Comparison of ENCODE assay signal across 8 mouse cellular contexts in the genomic region with DNA sequence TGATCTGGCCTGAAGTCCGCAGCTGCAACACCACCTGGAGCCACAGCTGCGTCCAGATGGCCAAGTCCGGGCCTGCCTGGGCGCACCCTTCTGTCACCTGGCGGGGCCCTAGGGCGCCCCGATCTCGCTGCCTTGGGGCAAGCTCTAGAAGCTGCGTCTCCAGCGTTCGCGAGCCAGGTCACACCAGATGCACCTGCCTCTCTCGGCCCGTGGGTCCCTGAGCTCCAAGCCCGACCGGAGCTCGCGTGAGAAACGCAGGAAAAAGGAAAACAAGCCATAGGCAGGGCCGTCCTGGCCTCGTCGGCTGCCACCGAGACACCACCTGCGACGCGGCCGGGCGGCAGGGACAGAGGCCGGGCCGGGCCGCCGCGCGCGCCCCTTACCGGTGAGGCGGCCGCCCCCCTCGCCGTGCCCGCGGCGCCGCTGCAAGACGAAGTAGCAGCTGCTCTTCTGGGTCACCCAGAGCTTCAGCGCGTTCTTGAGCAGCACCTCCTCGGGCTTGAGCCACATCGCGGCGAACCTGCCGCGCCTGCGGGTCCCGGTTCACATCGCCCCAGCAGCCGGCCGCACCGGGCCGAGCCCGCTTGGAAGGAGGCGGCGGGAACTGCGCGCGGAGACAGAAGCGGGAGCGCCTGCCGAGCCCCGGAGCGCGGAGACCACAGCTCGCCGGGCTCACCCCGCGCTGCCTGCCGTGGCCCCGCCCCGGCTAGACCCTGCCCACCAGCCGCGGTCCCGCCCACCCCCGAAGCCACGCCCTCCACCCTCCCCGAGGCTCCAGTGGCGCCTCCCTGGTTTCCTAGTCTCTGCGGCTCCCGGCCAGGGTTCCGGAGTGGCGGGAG. TPM values are rescaled to one million over a fixed set of nuclear protein-coding genes. Genes with fewer than 3 reads are reported as not detected.
DNase-seq lines count a peak whose midpoint lies in the region; ATAC-seq and TF ChIP-seq lines count a peak whose summit lies in the region.

A gene (minus strand): TSS at position 699 of the 839 bp plus-strand sequence.

- H3K4me1 ChIP-seq in E14TG2a.4 (replicated peaks; ENCODE audit: low read depth, low read length): peaks cover 28% of the 10 kb centered on the region
- H3K4me1 ChIP-seq in forebrain, embryonic 12.5 days: peaks cover 24% of the 10 kb centered on the region
- peaks cover 8% of the 10 kb centered on the region for H3K4me1 ChIP-seq in heart, embryonic 16.5 days (ENCODE audit: control insufficient read depth, insufficient read depth, low read length)
- peaks cover 28% of the 10 kb centered on the region for H3K4me1 ChIP-seq in liver, embryonic 16.5 days (ENCODE audit: control insufficient read depth, low read depth, low read length)
- peaks cover 26% of the 10 kb centered on the region for H3K4me1 ChIP-seq in neural tube, embryonic 13.5 days (replicated peaks)

- H3K9ac ChIP-seq in forebrain, embryonic 12.5 days: peak within 1 kb of the TSS; percentile 77
- peak within 1 kb of the TSS; percentile 80 for H3K9ac ChIP-seq in heart, embryonic 16.5 days (ENCODE audit: low read length)
- H3K9ac ChIP-seq in liver, embryonic 16.5 days (ENCODE audit: low read depth, low read length): peak within 1 kb of the TSS; percentile 83
- peak within 1 kb of the TSS; percentile 81 for H3K9ac ChIP-seq in neural tube, embryonic 13.5 days

- H3K27me3 ChIP-seq in E14TG2a.4 (ENCODE audit: insufficient read depth, low read length): peaks cover 36% of the 10 kb centered on the region
- H3K27me3 ChIP-seq in forebrain, embryonic 12.5 days: peaks cover 13% of the 10 kb centered on the region
- H3K27me3 ChIP-seq in heart, embryonic 16.5 days (ENCODE audit: control insufficient read depth, insufficient read depth, low read length): no peaks in the 10 kb centered on the region
- no peaks in the 10 kb centered on the region for H3K27me3 ChIP-seq in liver, embryonic 16.5 days (ENCODE audit: control insufficient read depth, insufficient read depth, low read depth, low read length)
- peaks cover 7% of the 10 kb centered on the region; the same call in 1 of the 2 replicates for H3K27me3 ChIP-seq in neural tube, embryonic 13.5 days

- DNase-seq in c-Kit-positive CD71-positive TER-119-positive erythroid progenitor cells, embryonic 14.5 days (ENCODE audit: low spot score): peak; percentile 78
- DNase-seq in kidney, postnatal 36 days: peak; percentile 94
- DNase-seq in telencephalon, adult 2 months (ENCODE audit: low read depth, low spot score): peak; percentile 64

- H3K36me3 ChIP-seq in E14TG2a.4 (ENCODE audit: insufficient read depth, low read length): no peaks in the 10 kb centered on the region
- no peaks in the 10 kb centered on the region for H3K36me3 ChIP-seq in forebrain, embryonic 12.5 days (replicated peaks)
- no peaks in the 10 kb centered on the region for H3K36me3 ChIP-seq in heart, embryonic 16.5 days (ENCODE audit: control insufficient read depth, insufficient read depth)
- H3K36me3 ChIP-seq in liver, embryonic 16.5 days (ENCODE audit: control insufficient read depth, insufficient read depth): no peaks in the 10 kb centered on the region; the same call in 1 of the 2 replicates
- no peaks in the 10 kb centered on the region for H3K36me3 ChIP-seq in neural tube, embryonic 13.5 days

- H3K9me3 ChIP-seq in E14TG2a.4 (ENCODE audit: low read length): no peaks in the 10 kb centered on the region
- 0 out of 2 replicates have a peak, but pooled peaks cover 3% of the 10 kb centered on the region for H3K9me3 ChIP-seq in forebrain, embryonic 12.5 days
- no peaks in the 10 kb centered on the region for H3K9me3 ChIP-seq in heart, embryonic 16.5 days (replicated peaks; ENCODE audit: control insufficient read depth, low read length)
- no peaks in the 10 kb centered on the region for H3K9me3 ChIP-seq in liver, embryonic 16.5 days (replicated peaks; ENCODE audit: control insufficient read depth, low read length)
- no peaks in the 10 kb centered on the region for H3K9me3 ChIP-seq in neural tube, embryonic 13.5 days

- H3K4me2 ChIP-seq in forebrain, embryonic 12.5 days: peak within 1 kb of the TSS; percentile 97
- H3K4me2 ChIP-seq in heart, embryonic 16.5 days (ENCODE audit: low read depth, low read length): peak within 1 kb of the TSS; percentile 95
- peak within 1 kb of the TSS; percentile 98 for H3K4me2 ChIP-seq in liver, embryonic 16.5 days (ENCODE audit: low read depth, low read length)
- H3K4me2 ChIP-seq in neural tube, embryonic 13.5 days: peak within 1 kb of the TSS; percentile 98

- no peak for TF ChIP-seq CTCF in E14TG2a.4 (conservative IDR thresholded peaks at IDR 0.05; ENCODE audit: low read length)

- peak within 1 kb of the TSS; percentile 88 for H3K4me3 ChIP-seq in E14TG2a.4 (replicated peaks; ENCODE audit: low read length)
- H3K4me3 ChIP-seq in forebrain, embryonic 12.5 days (replicated peaks): peak within 1 kb of the TSS; percentile 70
- H3K4me3 ChIP-seq in heart, embryonic 16.5 days (ENCODE audit: low read length): peak within 1 kb of the TSS; percentile 78
- H3K4me3 ChIP-seq in liver, embryonic 16.5 days (ENCODE audit: low read depth, low read length): peak within 1 kb of the TSS; percentile 82
- H3K4me3 ChIP-seq in neural tube, embryonic 13.5 days: peak within 1 kb of the TSS; percentile 78

- peak; percentile 96 for ATAC-seq in forebrain, embryonic 12.5 days (ENCODE audit: low FRiP score)
- ATAC-seq in heart, embryonic 16.5 days (replicated peaks; ENCODE audit: extremely low read depth, insufficient read depth, low FRiP score): peak; percentile 97
- ATAC-seq in liver, embryonic 16.5 days (ENCODE audit: low read depth): peak; percentile 94
- ATAC-seq in neural tube, embryonic 13.5 days (ENCODE audit: low read depth): peak; percentile 96

- H3K27ac ChIP-seq in forebrain, embryonic 12.5 days: peak within 1 kb of the TSS; percentile 78
- peak within 1 kb of the TSS; percentile 85 for H3K27ac ChIP-seq in heart, embryonic 16.5 days (ENCODE audit: low read length)
- H3K27ac ChIP-seq in liver, embryonic 16.5 days (ENCODE audit: low read length): peak within 1 kb of the TSS; percentile 72
- H3K27ac ChIP-seq in neural tube, embryonic 13.5 days (replicated peaks): peak within 1 kb of the TSS; percentile 78

- WGBS in forebrain, embryonic 12.5 days: under 1% methylated on average over 77 of the region's 90 CpGs
- WGBS in heart, embryonic 16.5 days: under 1% methylated on average over 88 of the region's 90 CpGs
- under 1% methylated on average over 82 of the region's 90 CpGs for WGBS in liver, embryonic 16.5 days (ENCODE audit: insufficient replicate concordance)
- under 1% methylated on average over 82 of the region's 90 CpGs for WGBS in neural tube, embryonic 13.5 days

RNA-seq across cellular contexts. Expression of the gene that starts here (rescaled TPM):
- polyA plus RNA-seq in forebrain, embryonic 12.5 days (2016; fragmentation: Nextera tagmentation; extraction: Ambion mirVana): 7.2 TPM in 2 replicates
- polyA plus RNA-seq in heart, embryonic 16.5 days (2015; fragmentation: Nextera tagmentation; extraction: Ambion mirVana): 10.7 and 11.2 TPM in 2 replicates
- 6.2 and 7.2 TPM in 2 replicates for polyA plus RNA-seq in liver, embryonic 16.5 days (2015; fragmentation: Nextera tagmentation; extraction: Ambion mirVana)
- 10.3 and 10.6 TPM in 2 replicates for polyA plus RNA-seq in neural tube, embryonic 13.5 days (2015; fragmentation: Nextera tagmentation; extraction: Ambion mirVana)

Comparison
In these comparisons a context has a peak if more than half of its experiments do, and no peak if none do; other contexts are left out.
1. Peak in every context shown above with its lines: DNase-seq, ATAC-seq, H3K4me3 ChIP-seq and H3K27ac ChIP-seq.